ENCODE assay signal across 15 mouse cellular contexts in genomic region chr2:157805091-157805490, GRCm38 (mm10).
A peak's percentile ranks its signal among the peaks of the same experiment; 100 is the strongest.
DNase-seq lines count a peak whose midpoint lies in the region; ATAC-seq lines count a peak whose summit lies in the region.
"Had no signal": no experiment of that assay in that cellular context is flagged by ENCODE, and none has a peak within 500 bp of the region (broad histone marks: within the 10 kb centered on the region; RNA-seq: fewer than 3 reads in every experiment).

No protein-coding gene starts in this region.

- no peak for DNase-seq in forebrain, embryonic 10.5 days (ENCODE audit: extremely low spot score, low spot score)
- peak; percentile 45 to 53 for DNase-seq in heart, postnatal 10 days
- DNase-seq in heart, adult 8-10 months (ENCODE audit: low spot score), result no peak
- DNase-seq in midbrain, embryonic 14.5 days, result no peak
- no peak for DNase-seq in midbrain, embryonic 11.5 days (ENCODE audit: low spot score, missing footprints)
- no peak for DNase-seq in thymus, postnatal 14 days
- DNase-seq: adrenal gland, adult 2 months; cerebellum, postnatal 25 days; layer of hippocampus, adult 9-11 months; lung, adult 2 months; retina, postnatal 1 day had no signal

- intact Hi-C loops in heart, postnatal 10 days (cut with DNase I), result no loop called here

- no peak overlapping the region for H3K9ac ChIP-seq in forebrain, embryonic 15.5 days (replicated peaks)
- H3K9ac ChIP-seq in midbrain, embryonic 14.5 days (replicated peaks; ENCODE audit: low read length), result 0 out of 2 replicates have a peak overlapping the region, but pooled peaks have one; percentile 13
- H3K9ac ChIP-seq in midbrain, embryonic 11.5 days (ENCODE audit: low read length), result no peak overlapping the region
- H3K9ac ChIP-seq in neural tube, embryonic 14.5 days (replicated peaks; ENCODE audit: low read depth, low read length), result no peak overlapping the region
- H3K9ac ChIP-seq: embryonic facial prominence, embryonic 15.5 days had no signal

- 77% methylated on average over 3 of the region's 3 CpGs for WGBS in forebrain, embryonic 10.5 days
- 51% methylated on average over 3 of the region's 3 CpGs for WGBS in forebrain, embryonic 15.5 days
- WGBS in midbrain, embryonic 14.5 days, result 46% methylated on average over 3 of the region's 3 CpGs
- 80% methylated on average over 3 of the region's 3 CpGs for WGBS in midbrain, embryonic 11.5 days
- 47% methylated on average over 3 of the region's 3 CpGs for WGBS in neural tube, embryonic 14.5 days

- no peak for ATAC-seq in forebrain, embryonic 15.5 days (replicated peaks)
- ATAC-seq in midbrain, embryonic 14.5 days (ENCODE audit: low FRiP score, low TSS enrichment), result no peak
- no peak for ATAC-seq in midbrain, embryonic 11.5 days (ENCODE audit: low FRiP score)
- no peak for ATAC-seq in neural tube, embryonic 14.5 days (ENCODE audit: low read depth)

- H3K27ac ChIP-seq in forebrain, embryonic 10.5 days, result peak overlapping the region; percentile 51; the same call in 1 of the 2 replicates
- H3K27ac ChIP-seq in forebrain, embryonic 15.5 days (replicated peaks), result no peak overlapping the region
- peak overlapping the region; percentile 68 for H3K27ac ChIP-seq in midbrain, embryonic 14.5 days (replicated peaks; ENCODE audit: low read depth, low read length)
- H3K27ac ChIP-seq in midbrain, embryonic 11.5 days (ENCODE audit: low read depth, low read length), result no peak overlapping the region
- H3K27ac ChIP-seq in neural tube, embryonic 14.5 days (ENCODE audit: low read depth, low read length), result 0 out of 2 replicates have a peak overlapping the region, but pooled peaks have one; percentile 17
- H3K27ac ChIP-seq: embryonic facial prominence, embryonic 15.5 days; limb, embryonic 13.5 days had no signal

- H3K9me3 ChIP-seq in forebrain, embryonic 10.5 days, result no peaks in the 10 kb centered on the region
- H3K9me3 ChIP-seq in forebrain, embryonic 15.5 days, result no peaks in the 10 kb centered on the region
- no peaks in the 10 kb centered on the region for H3K9me3 ChIP-seq in midbrain, embryonic 14.5 days (ENCODE audit: control insufficient read depth, low read length)
- no peaks in the 10 kb centered on the region for H3K9me3 ChIP-seq in midbrain, embryonic 11.5 days (ENCODE audit: control insufficient read depth, low read length)
- H3K9me3 ChIP-seq in neural tube, embryonic 14.5 days (ENCODE audit: control insufficient read depth, low read length), result no peaks in the 10 kb centered on the region
- H3K9me3 ChIP-seq: embryonic facial prominence, embryonic 15.5 days; limb, embryonic 13.5 days had no signal

- H3K36me3 ChIP-seq in forebrain, embryonic 10.5 days (replicated peaks), result peaks cover 10% of the 10 kb centered on the region
- H3K36me3 ChIP-seq in forebrain, embryonic 15.5 days, result peaks cover 3% of the 10 kb centered on the region; the same call in 1 of the 2 replicates
- peaks cover 4% of the 10 kb centered on the region for H3K36me3 ChIP-seq in midbrain, embryonic 14.5 days (ENCODE audit: control insufficient read depth, insufficient read depth, low read length)
- no peaks in the 10 kb centered on the region for H3K36me3 ChIP-seq in midbrain, embryonic 11.5 days (ENCODE audit: control insufficient read depth, insufficient read depth, low read length)
- no peaks in the 10 kb centered on the region for H3K36me3 ChIP-seq in neural tube, embryonic 14.5 days (ENCODE audit: control insufficient read depth, insufficient read depth, low read length)

- peaks cover 12% of the 10 kb centered on the region; the same call in 1 of the 2 replicates for H3K27me3 ChIP-seq in forebrain, embryonic 10.5 days (ENCODE audit: poor library complexity, severe bottlenecking)
- no peaks in the 10 kb centered on the region for H3K27me3 ChIP-seq in forebrain, embryonic 15.5 days
- H3K27me3 ChIP-seq in midbrain, embryonic 14.5 days (ENCODE audit: control insufficient read depth, insufficient read depth, low read length), result no peaks in the 10 kb centered on the region
- no peaks in the 10 kb centered on the region for H3K27me3 ChIP-seq in midbrain, embryonic 11.5 days (ENCODE audit: control insufficient read depth, insufficient read depth, low read length)
- no peaks in the 10 kb centered on the region for H3K27me3 ChIP-seq in neural tube, embryonic 14.5 days (ENCODE audit: control insufficient read depth, insufficient read depth, low read length)
- H3K27me3 ChIP-seq: embryonic facial prominence, embryonic 15.5 days; limb, embryonic 13.5 days had no signal

- peaks cover 73% of the 10 kb centered on the region for H3K4me1 ChIP-seq in forebrain, embryonic 10.5 days
- peaks cover 60% of the 10 kb centered on the region for H3K4me1 ChIP-seq in forebrain, embryonic 15.5 days
- peaks cover 73% of the 10 kb centered on the region for H3K4me1 ChIP-seq in midbrain, embryonic 14.5 days (ENCODE audit: control insufficient read depth, insufficient read depth, low read length)
- H3K4me1 ChIP-seq in midbrain, embryonic 11.5 days (ENCODE audit: control insufficient read depth, insufficient read depth, low read length), result peaks cover 26% of the 10 kb centered on the region
- H3K4me1 ChIP-seq in neural tube, embryonic 14.5 days (ENCODE audit: control insufficient read depth, insufficient read depth, low read length), result peaks cover 48% of the 10 kb centered on the region

- H3K4me2 ChIP-seq in forebrain, embryonic 15.5 days (replicated peaks), result no peak overlapping the region
- no peak overlapping the region for H3K4me2 ChIP-seq in midbrain, embryonic 14.5 days (ENCODE audit: low read length)
- no peak overlapping the region for H3K4me2 ChIP-seq in midbrain, embryonic 11.5 days
- H3K4me2 ChIP-seq in neural tube, embryonic 14.5 days (ENCODE audit: low read depth, low read length), result no peak overlapping the region
- H3K4me2 ChIP-seq: embryonic facial prominence, embryonic 15.5 days; limb, embryonic 13.5 days had no signal

- H3K4me3 ChIP-seq in forebrain, embryonic 10.5 days, result no peak overlapping the region
- no peak overlapping the region for H3K4me3 ChIP-seq in forebrain, embryonic 15.5 days
- no peak overlapping the region for H3K4me3 ChIP-seq in midbrain, embryonic 14.5 days (replicated peaks; ENCODE audit: low read depth, low read length)
- H3K4me3 ChIP-seq in midbrain, embryonic 11.5 days (ENCODE audit: low read depth, low read length), result no peak overlapping the region
- no peak overlapping the region for H3K4me3 ChIP-seq in neural tube, embryonic 14.5 days (ENCODE audit: low read depth, low read length)
- H3K4me3 ChIP-seq: embryonic facial prominence, embryonic 15.5 days; limb, embryonic 13.5 days had no signal

Comparison
In these comparisons a context has a peak if more than half of its experiments do, and no peak if none do; other contexts are left out.
1. DNase-seq: peak in heart, postnatal 10 days (2 of 2); none in forebrain, embryonic 10.5 days (single experiment), heart, adult 8-10 months (single experiment), midbrain, embryonic 14.5 days (single experiment), midbrain, embryonic 11.5 days (single experiment) and thymus, postnatal 14 days (single experiment).
2. H3K27ac ChIP-seq: peak in forebrain, embryonic 10.5 days (single experiment), midbrain, embryonic 14.5 days (single experiment) and neural tube, embryonic 14.5 days (single experiment); none in forebrain, embryonic 15.5 days (single experiment) and midbrain, embryonic 11.5 days (single experiment).